Comparison of ENCODE assay signal across 8 mouse cellular contexts in the genomic region with DNA sequence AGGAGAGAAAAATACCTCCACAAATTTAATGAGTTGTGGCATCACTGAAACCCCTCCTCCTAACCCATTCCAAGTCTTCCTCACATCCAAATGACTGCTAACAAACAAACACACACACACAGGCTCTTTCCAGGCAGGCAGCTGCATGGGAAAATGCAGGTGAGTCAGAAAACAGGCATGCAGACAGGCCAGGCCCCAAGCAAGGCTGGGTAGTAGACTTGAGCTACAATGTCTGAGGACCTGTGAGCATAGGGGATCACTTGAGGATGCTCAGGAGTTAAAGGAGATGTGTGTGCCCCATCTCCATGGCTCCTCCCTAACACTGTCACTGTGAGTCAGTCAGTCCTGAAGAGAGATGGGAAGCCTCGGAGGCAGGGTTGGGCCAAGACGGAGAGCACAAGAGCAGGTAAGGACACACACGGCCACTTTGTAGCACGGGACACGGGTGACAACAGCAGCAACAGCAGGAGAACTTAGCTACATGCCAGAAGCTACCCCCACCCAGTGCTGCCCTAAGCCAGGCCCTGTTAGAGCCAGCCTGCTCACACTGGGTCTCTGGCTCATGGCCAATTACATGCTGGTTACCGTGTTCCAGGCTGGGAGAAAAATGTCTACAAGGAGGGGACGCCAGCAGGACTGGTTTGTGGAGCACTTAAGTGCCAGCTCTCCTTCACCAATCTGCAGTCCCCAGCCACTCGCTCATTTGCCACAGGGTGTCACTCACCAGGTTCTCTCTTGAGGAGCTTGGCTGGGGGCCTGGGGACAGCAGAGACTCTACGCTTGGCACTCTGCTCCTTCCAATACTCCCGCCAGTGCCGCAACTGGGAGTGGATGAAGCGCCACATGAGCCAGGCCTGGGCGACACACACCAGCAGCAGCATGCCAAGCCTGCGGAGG. TPM values are rescaled to one million over a fixed set of nuclear protein-coding genes. Genes with fewer than 3 reads are reported as not detected.
A peak's percentile ranks its signal among the peaks of the same experiment; 100 is the strongest.
DNase-seq lines count a peak whose midpoint lies in the region; ATAC-seq and TF ChIP-seq lines count a peak whose summit lies in the region.

No protein-coding gene starts in this region.

- H3K4me3 ChIP-seq in forebrain, embryonic 16.5 days (replicated peaks; ENCODE audit: low read length), result no peak overlapping the region
- no peak overlapping the region for H3K4me3 ChIP-seq in lung, adult 2 months (replicated peaks; ENCODE audit: extremely low read depth, low read depth, low read length)

- no peak for TF ChIP-seq POLR2A in lung, adult 2 months (IDR thresholded peaks at IDR 0.05; ENCODE audit: borderline replicate concordance, extremely low read depth, low read depth, low read length)

- no peak for DNase-seq in frontal cortex, postnatal 14 days (ENCODE audit: low spot score in 2 of 2)
- DNase-seq in MN1 (ENCODE audit: low spot score), result peak; percentile 28
- peak; percentile 36 for DNase-seq in lung, adult 2 months
- DNase-seq in yolk sac, embryonic 10.5 days (ENCODE audit: low spot score), result no peak
- no peak for DNase-seq in adrenal gland, adult 18-20 months (ENCODE audit: low spot score in 2 of 2)
- DNase-seq in left cerebral cortex, adult 9 months (ENCODE audit: low spot score in 2 of 2), result no peak

- no peak for TF ChIP-seq CTCF in lung, adult 2 months (IDR thresholded peaks at IDR 0.05; ENCODE audit: insufficient read depth, low read length)

- H3K4me2 ChIP-seq in forebrain, embryonic 16.5 days (ENCODE audit: low read length), result no peak overlapping the region

- H3K9ac ChIP-seq in forebrain, embryonic 16.5 days (replicated peaks; ENCODE audit: low read depth, low read length), result no peak overlapping the region

- no peak overlapping the region for H3K27ac ChIP-seq in forebrain, embryonic 16.5 days (ENCODE audit: low read length)

- H3K36me3 ChIP-seq in forebrain, embryonic 16.5 days (ENCODE audit: control insufficient read depth, insufficient read depth), result no peaks in the 10 kb centered on the region

- no peaks in the 10 kb centered on the region for H3K27me3 ChIP-seq in forebrain, embryonic 16.5 days (replicated peaks; ENCODE audit: control insufficient read depth, insufficient read depth, low read length)

- 63% methylated on average over 14 of the region's 14 CpGs for WGBS in forebrain, embryonic 16.5 days
- WGBS in lung, adult 2 months, result 66% methylated on average over 14 of the region's 14 CpGs

- peak; percentile 35 for ATAC-seq in frontal cortex, adult (ENCODE audit: low TSS enrichment)
- peak; percentile 80 for ATAC-seq in forebrain, embryonic 16.5 days

- H3K4me1 ChIP-seq in forebrain, embryonic 16.5 days (replicated peaks; ENCODE audit: control insufficient read depth, insufficient read depth, low read length), result 0 out of 2 replicates have a peak, but pooled peaks cover 4% of the 10 kb centered on the region
- peaks cover 10% of the 10 kb centered on the region for H3K4me1 ChIP-seq in lung, adult 2 months (ENCODE audit: control insufficient read depth, insufficient read depth, low read length)

- no peaks in the 10 kb centered on the region for H3K9me3 ChIP-seq in forebrain, embryonic 16.5 days (ENCODE audit: control insufficient read depth, low read length)

RNA-seq across cellular contexts. Expression of a gene that starts 51.1 kb away (rescaled TPM):
- 2.0 and 2.3 TPM in 2 replicates for polyA plus RNA-seq in forebrain, embryonic 16.5 days (2015; fragmentation: Nextera tagmentation; extraction: Ambion mirVana)
- polyA plus RNA-seq in lung, adult 2 months (2012; rRNA removed), result 10.4 and 14.9 TPM in 2 replicates
- 1 to 10 TPM; 1.9 to 2.6 TPM for total RNA-seq in adrenal gland, adult 18-20 months (2021)

Comparison
In these comparisons a context has a peak if more than half of its experiments do, and no peak if none do; other contexts are left out.
1. DNase-seq: peak in MN1 (single experiment) and lung, adult 2 months (single experiment); none in frontal cortex, postnatal 14 days (0 of 2), yolk sac, embryonic 10.5 days (single experiment), adrenal gland, adult 18-20 months (0 of 2) and left cerebral cortex, adult 9 months (0 of 2).